Mouse (Mus musculus): Measurements from ENCODE around the gene Impg2. TPM values are rescaled to one million over a fixed set of nuclear protein-coding genes. Genes with fewer than 3 reads are reported as not detected.

The Impg2 gene
- 0.43 TPM for polyA plus RNA-seq (2017; shearing (Covaris generic))

GRCm38 (mm10) chr16:56204051-56204450 lies at the start of gene Impg2:
TSS of gene Impg2 (plus strand) at chr16:56204313.

Other genes starting within 250 kb of the Impg2 start
- 858 TPM for gene Rpl24, start 238.0 kb upstream of the Impg2 start, polyA plus RNA-seq (2017; shearing (Covaris generic))
- gene Zbtb11, start 230.4 kb upstream of the Impg2 start, polyA plus RNA-seq (2017; shearing (Covaris generic)), result 21.6 TPM
- 123 TPM for gene Pcnp, start 174.6 kb upstream of the Impg2 start, polyA plus RNA-seq (2017; shearing (Covaris generic))
- 35.6 TPM for gene Trmt10c, start 166.5 kb upstream of the Impg2 start, polyA plus RNA-seq (2017; shearing (Covaris generic))
- gene Senp7, start 156.0 kb upstream of the Impg2 start, polyA plus RNA-seq (2017; shearing (Covaris generic)), result 72.7 TPM